Mouse (Mus musculus): ENCODE measurements around the gene Gm42688. TPM values are rescaled to one million over a fixed set of nuclear protein-coding genes. Genes with fewer than 3 reads are reported as not detected.

The Gm42688 gene
- total and polyA plus RNA-seq, 2 experiments: 1.8 to 2.5 TPM

DNA sequence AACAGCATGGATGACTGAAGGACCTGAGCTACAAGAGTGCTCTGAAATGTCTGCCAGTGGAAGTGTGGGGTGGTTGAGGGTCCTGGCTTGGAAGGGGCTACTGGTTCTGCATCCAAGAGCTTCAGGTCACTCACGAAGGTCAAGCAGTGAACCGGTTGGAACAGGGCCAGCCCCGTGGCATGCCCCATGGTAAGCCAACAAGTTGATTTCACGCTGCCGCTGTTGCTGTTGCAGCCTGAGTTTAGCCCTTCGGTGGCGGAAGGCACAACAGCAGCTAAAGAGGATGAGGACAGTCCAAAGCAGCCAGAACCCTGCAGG, 18.3 kb downstream of the Gm42688 start:
- Histone ChIP-seq H3K79me2 (ENCODE audit: control insufficient read depth, insufficient read depth, low read length) (peaks cover 4% of the 10 kb centered on the region; the same call in 1 of the 2 replicates), H3K27me3 (ENCODE audit: control insufficient read depth, insufficient read depth, low read length) (no peaks in the 10 kb centered on the region), H3K36me3 (ENCODE audit: control insufficient read depth, insufficient read depth, low read length) (no peaks in the 10 kb centered on the region; the same call in 1 of the 2 replicates), H3K27ac (replicated peaks; ENCODE audit: insufficient read depth, low read depth, low read length) (no peak overlapping the region), H3K4me1 (ENCODE audit: control insufficient read depth, insufficient read depth, low read length) (peaks cover 14% of the 10 kb centered on the region), H3K4me3 (ENCODE audit: insufficient read depth, low read depth, low read length) (no peak overlapping the region), H3K9ac (ENCODE audit: low read depth, low read length) (no peak overlapping the region)
- TF ChIP-seq CTCF (IDR thresholded peaks at IDR 0.05; ENCODE audit: low read depth, low read length) (no peak), POLR2A (IDR thresholded peaks at IDR 0.05; ENCODE audit: extremely low read depth, insufficient read depth, low read length) (no peak)
- no peak for DNase-seq (ENCODE audit: extremely low read depth, low read depth, low spot score)
- 23% methylated on average over 7 of the region's 7 CpGs for WGBS

DNA sequence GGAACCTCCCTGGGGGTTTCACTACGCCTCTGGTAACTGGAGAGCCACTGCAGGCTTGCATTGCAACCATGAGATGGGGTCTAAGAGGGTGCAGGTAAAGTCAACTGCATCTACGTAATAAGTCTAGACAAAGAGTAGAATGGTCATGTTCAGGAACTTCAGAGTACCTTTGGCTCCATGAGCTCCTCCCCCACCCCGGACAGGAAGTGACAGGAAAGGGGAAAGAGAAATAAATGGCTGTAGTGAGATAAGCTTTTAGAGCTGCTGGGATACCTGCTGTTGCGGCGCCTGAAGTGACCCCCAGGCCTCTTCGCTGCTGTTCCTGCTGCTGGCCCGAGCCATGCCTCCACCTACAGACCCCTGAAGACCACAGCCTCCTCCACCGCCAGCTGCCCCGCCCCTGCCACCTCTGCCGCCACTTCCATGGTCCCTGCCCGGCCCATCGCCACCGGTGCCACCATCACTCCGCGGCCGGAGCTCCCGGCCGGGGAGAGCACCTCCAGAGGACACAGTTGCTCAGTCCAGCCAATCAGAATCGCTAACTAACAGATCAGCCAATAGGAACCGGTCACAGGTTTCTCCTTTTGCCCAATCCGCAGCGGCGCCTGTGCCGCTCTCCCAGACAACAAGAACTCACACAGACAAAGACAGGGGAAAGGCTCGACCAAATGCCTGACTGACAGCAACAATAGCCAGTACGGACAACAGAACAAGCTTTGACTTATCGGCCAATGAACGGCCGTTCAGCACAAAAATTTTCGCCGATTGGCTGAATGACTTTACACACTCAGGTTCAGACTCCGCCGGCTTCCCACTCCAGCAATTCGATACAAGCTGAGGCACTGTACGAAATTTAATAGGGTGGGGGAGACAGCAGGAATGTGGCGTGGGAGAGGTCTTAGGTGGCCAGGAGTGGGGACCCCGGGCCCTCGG, 19.8 kb downstream of the Gm42688 start, which contains the start of gene Wbp1:
TSS of gene Wbp1 (minus strand) at position 630 of the 933 bp plus-strand sequence.
- under 1% methylated on average over 38 of the region's 38 CpGs for WGBS
- TF ChIP-seq CTCF (IDR thresholded peaks at IDR 0.05; ENCODE audit: low read depth, low read length): no peak
- TF ChIP-seq POLR2A (IDR thresholded peaks at IDR 0.05; ENCODE audit: extremely low read depth, insufficient read depth, low read length): peak; percentile 71
- Histone ChIP-seq H3K9ac (ENCODE audit: low read depth, low read length) (peak within 1 kb of the TSS; percentile 82), H3K27me3 (ENCODE audit: control insufficient read depth, insufficient read depth, low read length) (no peaks in the 10 kb centered on the region), H3K4me1 (ENCODE audit: control insufficient read depth, insufficient read depth, low read length) (peaks cover 18% of the 10 kb centered on the region), H3K79me2 (ENCODE audit: control insufficient read depth, insufficient read depth, low read length) (no peaks in the 10 kb centered on the region), H3K4me3 (ENCODE audit: insufficient read depth, low read depth, low read length) (peak within 1 kb of the TSS; percentile 75), H3K27ac (replicated peaks; ENCODE audit: insufficient read depth, low read depth, low read length) (peak within 1 kb of the TSS; percentile 62), H3K36me3 (ENCODE audit: control insufficient read depth, insufficient read depth, low read length) (no peaks in the 10 kb centered on the region; the same call in 1 of the 2 replicates)
- DNase-seq (ENCODE audit: extremely low read depth, low read depth, low spot score): peak; percentile 99

DNA sequence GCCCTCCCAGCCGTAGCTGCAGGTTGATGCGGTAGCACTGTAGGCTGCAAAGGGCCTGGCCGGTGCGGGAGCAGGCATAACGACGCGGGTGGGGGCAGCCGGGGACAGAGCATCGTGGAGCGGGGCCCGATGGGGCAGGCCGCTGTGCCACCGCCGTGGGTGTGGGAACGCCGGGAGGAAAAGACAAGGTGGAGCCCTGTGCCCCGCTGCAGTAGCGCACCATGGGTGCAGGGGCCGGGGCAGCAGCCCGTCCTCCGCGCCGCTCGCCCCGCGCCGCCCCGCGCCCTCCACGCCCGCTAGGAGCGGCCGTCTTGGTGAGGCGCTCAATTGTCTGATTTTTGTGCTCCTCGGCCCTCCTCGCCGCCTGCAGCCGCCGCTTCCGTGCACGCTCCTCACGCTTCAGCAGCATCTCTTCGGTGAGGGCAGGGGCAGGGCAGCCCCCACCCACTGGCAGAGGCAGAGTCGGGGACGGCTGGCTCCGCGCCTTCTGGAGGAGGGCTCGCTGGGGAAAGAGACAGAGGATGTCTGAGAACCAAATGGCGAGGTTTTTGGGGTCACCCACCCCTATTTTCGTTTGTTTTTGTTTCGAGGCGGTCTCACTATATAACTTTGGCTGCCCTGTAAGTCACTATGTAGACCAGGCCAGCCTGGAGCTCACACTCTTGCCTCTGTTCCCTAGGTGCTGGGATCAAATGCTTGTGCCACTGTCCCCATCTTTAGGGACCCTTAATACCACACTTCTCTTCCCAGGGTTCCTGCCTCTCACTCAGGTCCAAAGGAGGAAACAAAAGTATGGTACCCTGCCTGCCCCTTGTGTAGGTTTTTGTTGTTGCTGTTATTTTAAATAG, 20.7 kb downstream of the Gm42688 start:
- Histone ChIP-seq H3K9ac (ENCODE audit: low read depth, low read length) (peak overlapping the region; percentile 73), H3K27me3 (ENCODE audit: control insufficient read depth, insufficient read depth, low read length) (no peaks in the 10 kb centered on the region), H3K4me3 (ENCODE audit: insufficient read depth, low read depth, low read length) (peak overlapping the region; percentile 58), H3K4me1 (ENCODE audit: control insufficient read depth, insufficient read depth, low read length) (peaks cover 14% of the 10 kb centered on the region), H3K36me3 (ENCODE audit: control insufficient read depth, insufficient read depth, low read length) (no peaks in the 10 kb centered on the region; the same call in 1 of the 2 replicates), H3K27ac (replicated peaks; ENCODE audit: insufficient read depth, low read depth, low read length) (peak overlapping the region; percentile 43), H3K79me2 (ENCODE audit: control insufficient read depth, insufficient read depth, low read length) (no peaks in the 10 kb centered on the region)
- TF ChIP-seq CTCF (IDR thresholded peaks at IDR 0.05; ENCODE audit: low read depth, low read length): no peak
- TF ChIP-seq POLR2A (IDR thresholded peaks at IDR 0.05; ENCODE audit: extremely low read depth, insufficient read depth, low read length): no peak
- WGBS: 17% methylated on average over 52 of the region's 52 CpGs
- no peak for DNase-seq (ENCODE audit: extremely low read depth, low read depth, low spot score)

DNA sequence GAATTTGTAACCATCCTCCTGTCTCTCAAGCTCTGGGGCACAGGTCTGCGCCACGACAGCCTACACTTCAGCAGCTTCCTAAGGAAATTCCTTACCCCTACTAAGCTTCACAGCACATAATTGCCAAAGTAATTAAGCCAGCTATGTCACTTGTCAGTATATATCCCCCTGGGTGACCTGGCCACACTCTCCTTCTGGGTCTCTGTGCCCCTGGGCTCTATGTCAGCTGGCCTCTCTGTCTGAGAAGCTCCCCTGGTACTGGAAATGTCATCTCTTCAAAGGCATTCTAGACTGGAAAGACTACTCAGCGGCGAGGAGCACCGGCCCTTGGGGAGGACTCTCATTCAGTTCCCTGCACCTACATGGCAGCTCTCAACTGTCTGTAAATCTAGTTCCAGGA, 21.5 kb downstream of the Gm42688 start:
- no peaks in the 10 kb centered on the region for H3K79me2 ChIP-seq (ENCODE audit: control insufficient read depth, insufficient read depth, low read length)
- TF ChIP-seq CTCF (IDR thresholded peaks at IDR 0.05; ENCODE audit: low read depth, low read length): no peak
- no peak for TF ChIP-seq POLR2A (IDR thresholded peaks at IDR 0.05; ENCODE audit: extremely low read depth, insufficient read depth, low read length)
- no peaks in the 10 kb centered on the region for H3K27me3 ChIP-seq (ENCODE audit: control insufficient read depth, insufficient read depth, low read length)
- WGBS: 94% methylated on average over 5 of the region's 5 CpGs
- no peak overlapping the region for H3K9ac ChIP-seq (ENCODE audit: low read depth, low read length)
- DNase-seq (ENCODE audit: extremely low read depth, low read depth, low spot score): no peak
- no peak overlapping the region for H3K27ac ChIP-seq (replicated peaks; ENCODE audit: insufficient read depth, low read depth, low read length)
- H3K36me3 ChIP-seq (ENCODE audit: control insufficient read depth, insufficient read depth, low read length): no peaks in the 10 kb centered on the region; the same call in 1 of the 2 replicates
- H3K4me3 ChIP-seq (ENCODE audit: insufficient read depth, low read depth, low read length): no peak overlapping the region
- peaks cover 14% of the 10 kb centered on the region for H3K4me1 ChIP-seq (ENCODE audit: control insufficient read depth, insufficient read depth, low read length)

DNA sequence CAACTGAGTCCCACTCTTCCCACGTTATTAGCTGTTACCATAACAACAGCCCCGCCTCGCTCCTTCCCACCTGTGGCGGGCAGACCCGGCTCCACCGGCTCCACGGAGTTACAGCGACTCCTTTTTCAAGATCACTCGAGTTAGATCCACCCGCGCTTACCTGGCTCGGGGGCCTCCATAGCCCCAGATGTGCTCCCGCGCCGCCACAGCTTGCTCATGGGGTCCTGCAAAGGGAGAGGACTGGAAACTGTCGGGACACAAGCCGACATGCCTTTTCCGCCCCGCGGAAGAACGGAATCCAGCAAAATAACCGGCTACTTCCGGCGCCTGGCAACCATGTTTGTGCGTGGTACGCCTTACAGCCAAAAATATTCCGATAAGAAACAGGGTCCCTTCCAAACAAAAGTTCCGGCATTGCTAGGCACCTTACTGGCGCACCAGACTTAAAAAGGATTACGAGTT, 23.5 kb downstream of the Gm42688 start:
- DNase-seq (ENCODE audit: extremely low read depth, low read depth, low spot score): peak; percentile 92
- Histone ChIP-seq H3K9ac (ENCODE audit: low read depth, low read length) (peak overlapping the region; percentile 96), H3K4me3 (ENCODE audit: insufficient read depth, low read depth, low read length) (peak overlapping the region; percentile 97), H3K27me3 (ENCODE audit: control insufficient read depth, insufficient read depth, low read length) (no peaks in the 10 kb centered on the region), H3K79me2 (ENCODE audit: control insufficient read depth, insufficient read depth, low read length) (no peaks in the 10 kb centered on the region), H3K36me3 (ENCODE audit: control insufficient read depth, insufficient read depth, low read length) (no peaks in the 10 kb centered on the region; the same call in 1 of the 2 replicates), H3K4me1 (ENCODE audit: control insufficient read depth, insufficient read depth, low read length) (peaks cover 11% of the 10 kb centered on the region), H3K27ac (replicated peaks; ENCODE audit: insufficient read depth, low read depth, low read length) (peak overlapping the region; percentile 66)
- TF ChIP-seq CTCF (IDR thresholded peaks at IDR 0.05; ENCODE audit: low read depth, low read length) (no peak), POLR2A (IDR thresholded peaks at IDR 0.05; ENCODE audit: extremely low read depth, insufficient read depth, low read length) (peak; percentile 59; the same call in 1 of the 2 replicates)
- WGBS: under 1% methylated on average over 30 of the region's 30 CpGs

All from liver, adult 2 months (tissue).